Mouse (Mus musculus) G1E (cell line): ENCODE measurements around the gene Cdca4. TPM values are rescaled to one million over a fixed set of nuclear protein-coding genes. Genes with fewer than 3 reads are reported as not detected.

ENCODE experiments used
- ATAC-seq: 2 replicates; pipeline ENCODE4 v1.8.0; 2016; ENCODE audit warnings: mild to moderate bottlenecking; ENCODE audit not compliant: insufficient number of reproducible peaks, poor library complexity, low FRiP score, severe bottlenecking; ENCODE audit errors: extremely low read depth
- DNase-seq: peaks from one replicate; pipeline ENCODE4 v3.0.0; 2012; ENCODE audit warnings: low spot score
- H3K27me3 ChIP-seq: 2 replicates; pipeline ENCODE4 v1.6.1; 2012; ENCODE audit warnings: mild to moderate bottlenecking, low read length, inconsistent platforms; ENCODE audit not compliant: insufficient read depth
- H3K36me3 ChIP-seq: replicated peaks from 2 replicates; pipeline ENCODE3; 2012; ENCODE audit warnings: mild to moderate bottlenecking, inconsistent platforms
- H3K4me1 ChIP-seq: 2 replicates; pipeline ENCODE4 v1.6.1; 2012; ENCODE audit warnings: low read depth, low read length, inconsistent platforms, mixed read lengths; ENCODE audit not compliant: insufficient read depth
- H3K4me3 ChIP-seq: 2 replicates; pipeline ENCODE4 v1.5.1; 2012; ENCODE audit warnings: low read depth, mild to moderate bottlenecking, inconsistent platforms, low read length, moderate library complexity, mixed read lengths
- H3K9me3 ChIP-seq: replicated peaks from 2 replicates; pipeline ENCODE4 v1.6.1; 2012; ENCODE audit warnings: inconsistent platforms
- CTCF ChIP-seq: IDR thresholded peaks from 2 replicates; pipeline ENCODE4 v1.5.1; 2012; ENCODE audit warnings: low read depth, low read length, inconsistent platforms, mixed read lengths
- GATA1 ChIP-seq: IDR thresholded peaks from 2 replicates; pipeline ENCODE4 v1.6.1; 2012; ENCODE audit warnings: borderline replicate concordance, low read length, inconsistent platforms, mixed read lengths
- GATA2 ChIP-seq: IDR thresholded peaks from 2 replicates; pipeline ENCODE4 v1.6.1; 2012; ENCODE audit warnings: low read depth, low read length, inconsistent platforms, borderline replicate concordance
- POLR2AphosphoS5 ChIP-seq: IDR thresholded peaks from 2 replicates; pipeline ENCODE4 v1.6.1; 2012; ENCODE audit warnings: low read depth, low read length, inconsistent platforms; ENCODE audit not compliant: insufficient replicate concordance
- TAL1 ChIP-seq: conservative IDR thresholded peaks from 2 replicates; pipeline ENCODE4 v1.6.1; 2012; ENCODE audit warnings: low read depth, low read length, inconsistent platforms, mixed read lengths
- polyA plus RNA-seq: library from polyadenylated mRNA; stranded (reverse); fragments of >175 nt; gene quantifications from 2 replicates; pipeline ENCODE4 v1.2.3, GENCODE M21; 2012
- total RNA-seq, 2 experiments: library from RNA; stranded (forward) in 1 of 2; stranded (reverse) in 1 of 2; fragments of 200-1000 nt in 1 of 2; fragments of >200 nt in 1 of 2; fragmentation: Nextera tagmentation in 1 of 2; gene quantifications; 2 replicates each; pipeline ENCODE4 v1.2.3; 2014 to 2017

Cdca4 gene
- total and polyA plus RNA-seq, 3 experiments, result 56.8 to 140 (median 124) TPM

GRCm38 (mm10) chr12:112798332-112798681 lies 30.9 kb downstream of the Cdca4 start:
- H3K4me1 ChIP-seq, result peaks cover 44% of the 10 kb centered on the region
- no peak for ATAC-seq
- no peak overlapping the region for H3K4me3 ChIP-seq
- no peak for TF ChIP-seq POLR2AphosphoS5
- no peak for TF ChIP-seq GATA2
- TF ChIP-seq CTCF, result no peak
- TF ChIP-seq TAL1, result no peak
- TF ChIP-seq GATA1, result no peak
- H3K36me3 ChIP-seq, result no peaks in the 10 kb centered on the region
- H3K27me3 ChIP-seq, result peaks cover 57% of the 10 kb centered on the region
- H3K9me3 ChIP-seq, result no peaks in the 10 kb centered on the region
- no peak for DNase-seq

DNA sequence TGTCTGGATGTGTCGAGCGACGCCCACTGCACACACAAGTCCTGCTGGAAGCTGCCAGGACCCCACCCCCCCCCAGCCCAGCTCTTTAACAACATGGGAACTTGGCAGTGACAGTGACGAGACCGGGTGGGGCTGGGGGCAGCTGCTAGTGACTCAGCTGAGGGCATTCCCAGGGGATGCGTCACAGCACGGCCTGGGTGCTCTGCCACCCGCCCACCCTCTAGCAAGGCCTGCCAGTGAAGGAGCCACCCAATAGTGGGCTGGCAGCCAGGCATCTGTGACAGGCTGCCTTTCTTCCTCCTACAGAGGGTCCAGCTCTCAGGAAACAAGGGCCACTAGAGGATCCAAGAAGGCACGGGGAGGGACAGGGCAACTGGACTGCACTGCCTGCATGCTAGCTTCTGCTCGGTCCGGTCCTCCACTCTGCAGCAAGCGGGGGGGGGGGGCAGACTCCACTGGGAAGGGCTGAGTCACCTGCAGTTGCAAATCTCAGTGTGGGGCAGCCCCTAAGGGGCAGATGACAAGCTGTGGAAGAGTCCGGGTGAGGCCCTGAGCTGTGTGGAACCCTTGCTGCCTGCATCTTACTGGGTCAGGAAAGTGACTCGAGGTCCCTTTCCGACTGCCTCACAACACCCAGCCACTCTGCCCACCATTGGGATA lies 31.4 kb downstream of the Cdca4 start:
- no peak for TF ChIP-seq GATA1
- no peak for TF ChIP-seq TAL1
- TF ChIP-seq CTCF, result no peak
- TF ChIP-seq GATA2, result no peak
- no peak for TF ChIP-seq POLR2AphosphoS5
- H3K9me3 ChIP-seq, result no peaks in the 10 kb centered on the region
- peaks cover 58% of the 10 kb centered on the region for H3K27me3 ChIP-seq
- H3K4me1 ChIP-seq, result peaks cover 46% of the 10 kb centered on the region
- DNase-seq (no peak), ATAC-seq (no peak)
- H3K4me3 ChIP-seq, result no peak overlapping the region
- no peaks in the 10 kb centered on the region for H3K36me3 ChIP-seq

- Histone ChIP-seq H3K27me3 (peaks cover 50% of the 10 kb centered on the region), H3K4me3 (no peak overlapping the region), H3K36me3 (no peaks in the 10 kb centered on the region), H3K4me1 (peaks cover 40% of the 10 kb centered on the region), H3K9me3 (no peaks in the 10 kb centered on the region)
- TF ChIP-seq POLR2AphosphoS5 (no peak), GATA2 (no peak), GATA1 (no peak), CTCF (no peak), TAL1 (no peak)
- no peak for ATAC-seq
- no peak for DNase-seq
Observed at GRCm38 (mm10) chr12:112796551-112797510, 32.4 kb downstream of the Cdca4 start.

GRCm38 (mm10) chr12:112795466-112796104 lies 33.6 kb downstream of the Cdca4 start:
- Histone ChIP-seq H3K4me1 (peaks cover 37% of the 10 kb centered on the region), H3K9me3 (no peaks in the 10 kb centered on the region), H3K4me3 (no peak overlapping the region), H3K27me3 (peaks cover 47% of the 10 kb centered on the region), H3K36me3 (no peaks in the 10 kb centered on the region)
- TF ChIP-seq POLR2AphosphoS5 (no peak), CTCF (no peak), GATA1 (no peak), TAL1 (no peak), GATA2 (no peak)
- ATAC-seq (no peak), DNase-seq (no peak)

DNA sequence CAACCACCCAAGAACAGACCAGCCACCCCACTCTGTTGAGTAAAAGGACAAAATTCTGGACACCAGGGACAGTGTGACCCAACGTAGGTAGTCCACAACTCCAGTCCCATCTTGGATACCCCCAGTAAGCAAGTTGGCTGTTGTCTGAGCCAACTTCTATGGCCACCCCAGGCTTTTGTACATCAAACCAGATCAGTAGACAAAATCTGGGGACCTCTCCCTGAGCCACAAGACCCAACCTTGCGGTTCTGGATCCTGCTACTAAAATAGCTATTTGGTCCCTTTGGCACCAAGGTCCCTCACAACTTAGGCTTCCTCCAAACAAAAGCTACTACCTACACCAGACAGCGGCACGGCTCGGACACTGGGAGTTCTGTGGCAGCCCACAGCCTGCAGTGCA lies 34.2 kb downstream of the Cdca4 start:
- TF ChIP-seq GATA1 (no peak), GATA2 (no peak), POLR2AphosphoS5 (no peak), CTCF (no peak), TAL1 (no peak)
- H3K4me3 ChIP-seq, result no peak overlapping the region
- H3K36me3 ChIP-seq, result no peaks in the 10 kb centered on the region
- peaks cover 37% of the 10 kb centered on the region for H3K4me1 ChIP-seq
- no peak for ATAC-seq
- DNase-seq, result no peak
- peaks cover 47% of the 10 kb centered on the region for H3K27me3 ChIP-seq
- H3K9me3 ChIP-seq, result no peaks in the 10 kb centered on the region
